Mouse (Mus musculus) heart, postnatal 4 days (tissue): ENCODE results near the gene Ola1. TPM values are rescaled to one million over a fixed set of nuclear protein-coding genes. Genes with fewer than 3 reads are reported as not detected.

Source experiments
- DNase-seq: peaks from one replicate; pipeline ENCODE4 v3.0.0; 2021
- total RNA-seq, 2 experiments: library from RNA; stranded (reverse); gene quantifications; 2 replicates each; pipeline ENCODE4 v1.2.3; 2021

Gene Ola1
- 10 to 100 TPM; 67.3 to 68.2 TPM for total RNA-seq

DNA sequence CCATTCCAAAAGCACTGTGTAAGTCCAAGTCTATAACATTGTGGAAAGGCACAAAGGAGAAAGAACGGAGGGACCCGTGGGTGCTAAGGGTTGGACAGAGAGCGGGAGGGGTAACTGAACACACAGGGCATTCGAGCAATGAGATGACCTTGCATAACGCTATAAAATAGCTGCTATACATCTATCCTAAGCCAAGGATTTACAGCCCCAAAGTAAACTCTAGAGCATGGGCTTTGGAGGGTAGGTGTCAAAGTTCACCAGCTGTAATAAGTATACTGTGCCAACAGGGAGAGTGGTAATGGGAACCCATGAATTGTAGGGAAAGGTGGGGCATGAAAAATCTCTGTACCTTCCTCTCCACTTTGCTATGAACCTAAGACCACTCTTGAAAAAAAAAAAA lies at the start of gene Ola1:
TSS of gene Ola1 (minus strand) at position 12 of the 400 bp plus-strand sequence.
- DNase-seq: no peak

DNA sequence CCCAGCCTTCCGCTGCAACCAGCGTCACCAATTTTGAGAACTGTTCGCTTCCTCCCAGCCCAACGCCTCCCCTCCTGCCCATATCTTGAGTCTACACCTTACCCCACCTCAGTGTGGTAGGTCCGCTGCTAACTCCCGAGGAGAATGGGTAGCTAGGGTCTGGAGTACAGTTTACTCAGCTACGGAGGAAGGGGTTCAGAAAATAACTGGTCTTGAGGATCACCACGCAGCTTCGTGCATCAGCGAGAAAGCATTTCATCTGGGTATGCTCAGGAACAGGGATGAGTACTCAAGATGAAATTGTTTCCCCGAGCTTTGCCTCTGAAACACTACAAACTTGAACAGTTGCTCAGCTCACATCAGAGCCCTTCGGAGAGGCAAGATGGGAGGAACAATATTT lies 49.6 kb upstream of the Ola1 start:
- DNase-seq: no peak

- DNase-seq: no peak
These were observed 49.1 kb upstream of the Ola1 start for GRCm38 (mm10) chr2:73267818-73268217.

DNA sequence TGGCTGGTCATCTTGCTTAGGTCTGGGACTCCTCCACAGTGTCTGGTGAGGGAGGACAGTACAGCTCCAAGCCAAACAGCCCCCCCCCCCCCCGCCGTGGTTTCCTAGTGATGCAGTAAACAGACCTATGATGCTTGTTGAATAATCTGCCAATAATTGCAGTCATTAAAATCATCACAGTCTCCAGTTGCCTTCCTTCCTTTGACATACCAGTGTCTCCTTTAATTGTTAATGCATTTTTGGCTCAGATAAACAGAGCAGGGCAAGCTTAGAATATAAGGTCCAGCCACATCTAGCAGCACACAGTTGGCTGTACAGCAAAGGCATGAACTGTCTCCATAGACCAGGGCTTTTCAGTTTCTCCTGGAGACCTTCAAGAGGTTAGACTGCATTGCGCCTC lies 48.5 kb upstream of the Ola1 start:
- no peak for DNase-seq

DNA sequence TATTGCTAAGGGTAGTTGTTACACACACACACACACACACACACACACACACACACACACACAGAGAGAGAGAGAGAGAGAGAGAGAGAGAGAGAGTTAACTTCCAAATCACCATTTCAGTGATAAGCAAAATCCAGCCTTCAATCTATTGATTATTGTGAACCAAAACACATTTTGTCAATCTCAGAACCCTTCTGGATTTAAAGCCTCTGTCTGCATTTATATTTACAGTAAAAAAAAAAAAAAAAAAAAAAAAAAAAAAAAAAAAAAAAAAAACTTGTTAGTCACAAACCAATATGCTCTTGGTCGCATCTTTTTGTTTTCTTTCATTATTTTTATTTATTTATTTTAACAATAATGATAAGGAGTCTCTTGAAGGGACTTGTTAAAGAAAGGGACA lies 47.9 kb upstream of the Ola1 start:
- DNase-seq: no peak

DNA sequence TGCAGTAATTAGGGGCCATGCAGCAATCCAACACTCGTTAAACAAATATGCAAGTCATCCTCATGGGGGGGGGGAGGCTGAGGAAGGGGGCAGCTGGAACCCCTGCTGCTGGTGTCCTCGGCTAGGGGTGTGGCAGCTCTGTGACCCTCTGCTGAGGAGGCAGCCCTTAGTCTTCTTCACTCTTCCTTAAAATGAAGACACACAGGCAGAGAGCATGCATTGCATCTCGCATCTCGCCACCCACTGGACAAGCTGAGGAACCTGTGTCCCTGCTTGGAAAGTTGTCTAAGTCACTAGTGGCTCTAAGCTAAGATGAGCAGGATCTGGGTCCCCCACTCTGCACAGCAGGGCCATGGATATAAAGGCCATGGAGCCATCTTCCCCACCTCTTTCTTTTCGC lies 47.3 kb upstream of the Ola1 start:
- no peak for DNase-seq

DNA sequence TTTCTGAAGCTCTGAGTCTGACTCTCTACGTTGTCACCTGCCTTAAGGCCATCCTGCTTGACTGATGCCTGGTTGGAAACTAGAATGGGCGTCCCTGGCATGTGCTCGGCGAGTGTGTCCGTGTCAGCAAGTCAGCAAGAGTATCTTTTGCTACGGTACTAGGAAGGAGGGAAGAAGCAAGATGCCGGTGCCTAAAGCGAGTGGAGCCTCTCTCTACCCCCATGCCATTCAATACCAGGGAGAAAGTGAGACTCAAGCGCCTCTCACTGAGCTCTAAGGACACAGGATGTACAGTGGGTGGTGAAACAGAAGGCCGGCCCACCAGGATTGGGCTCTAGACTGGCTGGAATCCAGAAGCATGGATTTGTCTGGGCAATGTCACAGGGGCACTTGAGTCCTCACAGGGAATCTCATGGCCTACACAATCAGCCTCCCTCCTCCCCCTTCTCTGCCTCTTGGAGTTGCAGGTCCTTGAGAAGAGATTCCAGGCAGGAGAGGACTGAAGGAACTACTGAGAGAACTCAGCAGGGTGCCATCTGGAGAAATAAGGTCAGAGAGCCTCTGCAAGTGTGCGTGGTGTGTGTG lies 46.0 kb upstream of the Ola1 start:
- DNase-seq: no peak

- DNase-seq: peak; percentile 46
These were observed 45.3 kb upstream of the Ola1 start for GRCm38 (mm10) chr2:73263794-73264610.

DNA sequence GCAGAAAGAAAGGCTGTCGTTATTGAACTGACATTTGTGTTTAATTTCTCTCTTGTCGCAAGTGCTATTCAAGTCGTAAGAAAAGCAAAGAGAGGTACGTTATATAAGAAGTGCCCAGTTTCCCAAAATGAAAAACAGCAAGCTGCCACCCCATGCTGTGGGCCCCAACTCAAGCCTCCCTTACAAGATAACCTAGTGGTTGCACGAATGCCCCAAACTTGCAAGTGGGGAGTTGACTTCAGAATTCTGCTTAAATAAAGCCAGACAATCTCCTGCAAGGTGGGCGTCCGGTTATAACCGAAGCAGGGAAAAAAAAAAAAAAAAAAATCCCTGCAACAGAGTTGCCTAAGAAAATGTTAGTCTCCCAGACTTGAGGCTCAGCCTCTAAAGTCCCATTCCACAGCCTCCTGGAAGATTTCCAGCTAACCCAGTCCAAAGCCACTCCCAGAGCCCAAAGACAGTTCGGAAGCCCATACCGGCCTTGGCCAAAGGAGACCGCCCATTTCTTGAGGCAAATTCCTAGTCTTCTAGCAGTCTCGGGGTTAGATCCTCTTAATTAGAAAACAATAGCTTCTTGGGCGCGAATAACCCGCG lies 44.5 kb upstream of the Ola1 start:
- DNase-seq: peak; percentile 47

DNA sequence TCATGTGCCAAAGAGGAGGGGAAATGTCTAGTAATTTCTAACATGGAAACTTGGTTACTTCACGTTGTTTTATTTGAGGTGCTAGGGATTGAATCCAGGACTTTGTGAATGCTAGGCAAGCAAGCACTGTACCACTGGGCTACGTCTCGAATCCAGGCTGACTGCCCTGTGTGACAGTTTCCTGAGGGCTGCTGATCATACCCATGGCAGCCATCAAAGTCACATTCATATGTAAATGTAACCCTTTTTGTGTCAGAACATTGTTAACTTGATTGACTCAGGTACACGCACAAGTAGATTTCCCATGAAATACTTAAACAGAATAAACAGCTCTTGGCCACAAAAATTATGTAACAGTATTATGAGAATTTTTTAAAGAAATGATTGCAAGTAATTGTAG lies 30.0 kb upstream of the Ola1 start:
- no peak for DNase-seq

DNA sequence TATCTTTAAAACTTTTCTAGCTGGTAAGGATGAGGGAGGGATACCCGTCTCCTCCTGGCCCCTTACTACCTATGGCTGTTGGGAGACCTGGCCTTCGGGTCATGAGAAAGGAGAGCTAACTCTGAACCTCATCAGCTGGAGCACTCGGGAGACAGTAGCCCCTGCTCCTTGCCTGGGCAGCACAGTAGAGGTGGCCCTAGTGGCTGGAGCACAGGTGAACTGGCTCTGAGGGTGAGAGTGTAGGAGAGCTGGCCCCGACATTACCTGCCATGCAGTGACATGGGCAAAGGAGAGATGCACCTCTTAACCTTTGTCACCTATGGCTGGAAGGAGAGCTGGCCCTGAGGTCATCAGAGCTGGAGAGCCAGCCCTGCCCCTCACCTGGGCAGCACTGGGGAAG lies 22.6 kb upstream of the Ola1 start:
- no peak for DNase-seq

- DNase-seq: no peak
These were observed 12.4 kb upstream of the Ola1 start for GRCm38 (mm10) chr2:73231081-73231480.

DNA sequence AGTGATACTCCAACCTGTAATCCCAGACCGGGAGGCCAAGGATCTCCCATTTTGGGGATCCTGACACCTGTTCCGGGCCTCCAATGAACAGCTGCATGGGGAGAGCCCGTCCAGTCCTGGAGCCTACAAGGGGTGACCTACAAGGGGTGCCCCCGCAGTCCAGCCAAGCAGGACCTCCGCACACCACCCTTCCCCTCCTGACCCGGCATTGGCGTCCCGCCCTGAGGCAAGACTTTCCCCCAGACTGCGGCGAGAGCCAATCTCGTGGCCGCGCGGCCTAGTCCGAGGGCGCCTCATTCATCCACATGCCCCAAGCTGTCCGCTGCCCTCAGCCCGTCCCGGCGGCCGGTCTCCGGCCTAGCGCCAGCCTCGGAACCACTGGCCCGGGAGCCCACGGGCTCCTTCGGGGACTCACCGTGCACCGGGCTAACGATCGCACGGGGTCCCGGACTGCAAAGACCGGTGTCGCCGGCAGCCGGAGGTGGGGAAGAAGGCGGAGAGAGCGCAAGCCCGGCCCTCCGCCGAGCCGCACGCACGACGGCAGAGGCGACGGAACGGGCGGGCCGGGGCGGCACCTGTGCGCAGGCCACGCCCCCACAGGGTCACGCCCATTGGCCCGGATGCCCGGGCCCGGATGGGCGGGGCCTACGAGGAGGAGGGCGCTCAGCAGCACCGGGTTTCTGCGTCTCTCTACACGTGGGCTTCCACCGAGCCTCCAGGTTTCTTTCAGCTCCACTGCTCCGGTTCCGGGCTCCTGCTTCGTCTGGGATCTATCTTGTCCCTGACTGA lies 4.7 kb downstream of the Ola1 start:
- peak; percentile 94 for DNase-seq

- no peak for DNase-seq
These were observed 5.2 kb downstream of the Ola1 start for GRCm38 (mm10) chr2:73213539-73213870.

DNA sequence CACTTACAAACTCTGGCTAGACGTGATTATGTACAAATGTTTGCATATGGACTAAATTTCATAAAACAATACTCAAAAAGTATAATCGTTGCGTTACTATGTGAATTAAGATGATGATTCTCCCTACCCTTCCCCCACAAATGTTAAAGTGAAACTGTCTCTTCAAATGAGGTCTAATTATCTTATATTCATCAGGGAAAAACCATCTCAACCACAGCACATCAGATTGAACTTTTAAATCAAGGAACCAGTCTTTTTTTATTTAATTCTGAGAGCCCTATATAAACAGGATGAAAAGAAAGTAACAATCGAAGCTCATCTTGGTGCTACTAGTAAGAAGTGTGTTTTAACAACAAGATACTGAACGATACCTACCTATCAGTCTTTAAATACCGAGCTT lies 14.4 kb downstream of the Ola1 start:
- DNase-seq: no peak

DNA sequence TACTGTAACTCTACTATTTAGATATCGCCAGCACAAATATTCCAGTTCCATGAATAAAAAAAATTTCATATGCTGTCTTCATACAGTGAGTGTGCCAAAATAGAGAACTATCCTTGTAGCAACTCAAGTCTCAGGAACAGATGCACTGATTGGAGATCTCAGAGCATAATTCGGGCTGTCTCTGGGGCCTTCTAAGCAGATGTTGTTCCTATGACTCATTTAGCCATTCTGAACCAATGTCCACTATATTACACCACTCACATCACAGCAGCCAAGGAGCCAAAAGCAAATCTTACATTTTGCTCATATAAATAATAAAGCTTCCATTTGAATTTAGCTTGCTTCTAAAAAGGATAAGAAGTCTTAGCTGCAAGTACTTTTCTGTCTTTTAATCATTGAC lies 30.2 kb downstream of the Ola1 start:
- DNase-seq: no peak

GRCm38 (mm10) chr2:73185185-73185584 lies 33.5 kb downstream of the Ola1 start:
- DNase-seq: no peak

DNA sequence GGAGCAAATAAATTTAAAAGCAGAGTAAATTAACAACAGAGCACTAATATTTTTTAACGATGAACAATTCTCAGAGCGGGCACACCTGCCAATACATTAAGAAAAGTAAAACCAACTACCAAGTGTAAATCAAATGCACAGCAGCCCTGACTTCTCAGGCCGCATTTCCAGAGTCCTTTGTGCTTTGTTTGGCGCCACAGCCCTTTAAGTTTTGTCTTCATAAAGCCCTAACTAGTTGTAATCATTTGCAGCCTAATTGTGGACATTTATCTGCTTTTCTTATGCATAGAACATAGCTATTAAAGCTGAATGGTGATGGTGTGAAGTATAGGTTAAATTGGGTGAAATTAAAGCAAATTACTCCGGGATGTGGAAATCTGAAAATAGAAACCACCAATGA lies 49.2 kb downstream of the Ola1 start:
- DNase-seq: no peak

- DNase-seq: peak; percentile 65
These were observed 51.6 kb downstream of the Ola1 start for GRCm38 (mm10) chr2:73167126-73167525.

- DNase-seq: no peak
These were observed 54.1 kb downstream of the Ola1 start for GRCm38 (mm10) chr2:73164666-73165065.

GRCm38 (mm10) chr2:73160772-73161171 lies 58.0 kb downstream of the Ola1 start:
- DNase-seq: no peak

DNA sequence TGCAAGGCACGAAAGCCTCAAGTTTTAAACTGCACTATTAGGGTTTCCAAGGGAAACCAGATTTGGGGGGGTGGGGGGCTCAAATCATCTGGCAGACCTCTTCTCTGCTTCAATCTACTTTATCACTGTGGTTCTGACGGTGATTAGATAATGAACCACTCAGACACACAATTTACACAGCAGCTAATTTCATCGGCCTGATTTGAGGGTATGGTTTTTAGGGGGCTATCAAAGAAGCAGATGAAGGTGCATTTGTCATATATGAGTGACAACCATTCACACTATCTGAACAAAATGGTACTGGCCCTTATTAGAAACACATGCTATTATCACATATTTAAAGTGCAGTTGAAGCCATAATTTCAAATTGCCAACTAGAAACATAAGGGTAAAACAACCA lies 61.5 kb downstream of the Ola1 start:
- DNase-seq: no peak

GRCm38 (mm10) chr2:73150526-73150925 lies 68.2 kb downstream of the Ola1 start:
- peak; percentile 17 for DNase-seq
